In the genomic region with DNA sequence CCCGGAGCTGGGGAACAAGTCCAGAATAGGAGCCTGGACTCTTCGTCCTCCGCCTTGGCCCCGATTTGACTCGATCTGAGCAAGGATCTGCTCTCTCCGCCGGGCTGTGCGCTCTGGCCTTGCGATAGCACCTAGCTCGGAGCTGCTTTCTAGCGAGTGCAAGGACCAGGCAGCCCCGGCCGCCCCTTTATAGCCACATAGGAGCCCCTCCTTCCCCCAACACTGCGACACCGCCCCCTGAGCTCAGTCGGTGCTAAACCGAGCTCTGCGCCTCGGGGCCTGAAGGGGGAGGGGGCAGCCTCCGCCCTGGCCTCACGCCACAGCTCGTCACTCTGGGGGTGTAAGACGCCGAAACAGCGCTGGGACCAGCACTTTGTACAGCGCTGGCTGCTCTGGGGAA, we compare ENCODE assay signal across 8 mouse cellular contexts. TPM values are rescaled to one million over a fixed set of nuclear protein-coding genes. Genes with fewer than 3 reads are reported as not detected.
DNase-seq lines count a peak whose midpoint lies in the region; ATAC-seq and TF ChIP-seq lines count a peak whose summit lies in the region.

A gene (minus strand): TSS at position 160 of the 400 bp plus-strand sequence.

- 0% methylated on average over 21 of the region's 26 CpGs for WGBS in forebrain, embryonic 16.5 days
- under 1% methylated on average over 26 of the region's 26 CpGs for WGBS in heart, postnatal 0 days
- WGBS in liver, embryonic 13.5 days (ENCODE audit: insufficient replicate concordance): under 1% methylated on average over 26 of the region's 26 CpGs
- WGBS in neural tube, embryonic 14.5 days: under 1% methylated on average over 26 of the region's 26 CpGs

- no peaks in the 10 kb centered on the region for H3K9me3 ChIP-seq in forebrain, embryonic 16.5 days (ENCODE audit: control insufficient read depth, low read length)
- no peaks in the 10 kb centered on the region for H3K9me3 ChIP-seq in heart, postnatal 0 days (replicated peaks; ENCODE audit: control insufficient read depth, low read length)
- H3K9me3 ChIP-seq in liver, embryonic 13.5 days (replicated peaks): no peaks in the 10 kb centered on the region
- H3K9me3 ChIP-seq in neural tube, embryonic 14.5 days (ENCODE audit: control insufficient read depth, low read length): no peaks in the 10 kb centered on the region

- H3K36me3 ChIP-seq in forebrain, embryonic 16.5 days (ENCODE audit: control insufficient read depth, insufficient read depth): no peaks in the 10 kb centered on the region
- peaks cover 24% of the 10 kb centered on the region for H3K36me3 ChIP-seq in heart, postnatal 0 days (replicated peaks; ENCODE audit: control insufficient read depth, insufficient read depth, low read length)
- H3K36me3 ChIP-seq in liver, embryonic 13.5 days: no peaks in the 10 kb centered on the region
- no peaks in the 10 kb centered on the region for H3K36me3 ChIP-seq in neural tube, embryonic 14.5 days (ENCODE audit: control insufficient read depth, insufficient read depth, low read length)

- TF ChIP-seq EP300 in heart, postnatal 0 days (IDR thresholded peaks at IDR 0.05; ENCODE audit: low read depth): no peak; the same call in 1 of the 2 replicates

- H3K4me3 ChIP-seq in forebrain, embryonic 16.5 days (replicated peaks; ENCODE audit: low read length): peak within 1 kb of the TSS; percentile 62
- H3K4me3 ChIP-seq in heart, postnatal 0 days (ENCODE audit: low read depth, low read length): peak within 1 kb of the TSS; percentile 72
- H3K4me3 ChIP-seq in liver, embryonic 13.5 days (replicated peaks): peak within 1 kb of the TSS; percentile 57
- peak within 1 kb of the TSS; percentile 58 for H3K4me3 ChIP-seq in neural tube, embryonic 14.5 days (ENCODE audit: low read depth, low read length)

- H3K4me2 ChIP-seq in forebrain, embryonic 16.5 days (ENCODE audit: low read length): peak within 1 kb of the TSS; percentile 85
- peak within 1 kb of the TSS; percentile 84 for H3K4me2 ChIP-seq in heart, postnatal 0 days (ENCODE audit: low read depth, low read length)
- H3K4me2 ChIP-seq in liver, embryonic 13.5 days: peak within 1 kb of the TSS; percentile 66
- peak within 1 kb of the TSS; percentile 99 for H3K4me2 ChIP-seq in neural tube, embryonic 14.5 days (ENCODE audit: low read depth, low read length)

- ATAC-seq in forebrain, embryonic 16.5 days: peak; percentile 77
- peak; percentile 82 for ATAC-seq in heart, postnatal 0 days (ENCODE audit: insufficient read depth, low read depth)
- peak; percentile 63 for ATAC-seq in liver, embryonic 13.5 days (ENCODE audit: low read depth)
- ATAC-seq in neural tube, embryonic 14.5 days (ENCODE audit: low read depth): peak; percentile 75

- peak; percentile 38 for TF ChIP-seq CTCF in heart, postnatal 0 days (IDR thresholded peaks at IDR 0.05; ENCODE audit: low read depth)

- H3K27me3 ChIP-seq in forebrain, embryonic 16.5 days (replicated peaks; ENCODE audit: control insufficient read depth, insufficient read depth, low read length): no peaks in the 10 kb centered on the region; the same call in 1 of the 2 replicates
- no peaks in the 10 kb centered on the region for H3K27me3 ChIP-seq in heart, postnatal 0 days (ENCODE audit: control insufficient read depth, insufficient read depth, low read length)
- peaks cover 44% of the 10 kb centered on the region for H3K27me3 ChIP-seq in liver, embryonic 13.5 days
- peaks cover 3% of the 10 kb centered on the region; the same call in 1 of the 2 replicates for H3K27me3 ChIP-seq in neural tube, embryonic 14.5 days (ENCODE audit: control insufficient read depth, insufficient read depth, low read length)

- H3K9ac ChIP-seq in forebrain, embryonic 16.5 days (replicated peaks; ENCODE audit: low read depth, low read length): peak within 1 kb of the TSS; percentile 68
- peak within 1 kb of the TSS; percentile 91 for H3K9ac ChIP-seq in heart, postnatal 0 days (replicated peaks; ENCODE audit: low read depth, low read length)
- peak within 1 kb of the TSS; percentile 61 for H3K9ac ChIP-seq in liver, embryonic 13.5 days
- H3K9ac ChIP-seq in neural tube, embryonic 14.5 days (replicated peaks; ENCODE audit: low read depth, low read length): peak within 1 kb of the TSS; percentile 61

- H3K27ac ChIP-seq in forebrain, embryonic 16.5 days (ENCODE audit: low read length): peak within 1 kb of the TSS; percentile 34
- H3K27ac ChIP-seq in heart, postnatal 0 days (ENCODE audit: low read depth): peak within 1 kb of the TSS; percentile 98
- peak within 1 kb of the TSS; percentile 58 for H3K27ac ChIP-seq in liver, embryonic 13.5 days
- H3K27ac ChIP-seq in neural tube, embryonic 14.5 days (ENCODE audit: low read depth, low read length): peak within 1 kb of the TSS; percentile 45

- DNase-seq in ES-CJ7 (ENCODE audit: low read depth, low spot score): peak; percentile 58
- peak; percentile 36 for DNase-seq in cerebellum, adult 11 months
- DNase-seq in heart, postnatal 0 days (ENCODE audit: low spot score): peak; percentile 95
- DNase-seq in kidney, postnatal 36 days: peak; percentile 93 to 94
- peak; percentile 18 for DNase-seq in liver, embryonic 13.5 days
- DNase-seq in urinary bladder, postnatal 4 days (ENCODE audit: low spot score in 2 of 2): peak; percentile 93 to 94

- H3K4me1 ChIP-seq in forebrain, embryonic 16.5 days (replicated peaks; ENCODE audit: control insufficient read depth, insufficient read depth, low read length): peaks cover 29% of the 10 kb centered on the region
- H3K4me1 ChIP-seq in heart, postnatal 0 days (ENCODE audit: control insufficient read depth, insufficient read depth): peaks cover 12% of the 10 kb centered on the region
- H3K4me1 ChIP-seq in liver, embryonic 13.5 days (replicated peaks): 0 out of 2 replicates have a peak, but pooled peaks cover 4% of the 10 kb centered on the region
- peaks cover 6% of the 10 kb centered on the region; the same call in 1 of the 2 replicates for H3K4me1 ChIP-seq in neural tube, embryonic 14.5 days (ENCODE audit: control insufficient read depth, insufficient read depth, low read length)

RNA-seq across cellular contexts. Expression of the gene that starts here (rescaled TPM):
- polyA plus RNA-seq in forebrain, embryonic 16.5 days (2015; fragmentation: Nextera tagmentation; extraction: Ambion mirVana): 10.1 and 11.3 TPM in 2 replicates
- 93.8 and 100 TPM in 2 replicates for total RNA-seq in heart, postnatal 0 days (2014; rRNA removed; ENCODE audit: low replicate concordance)
- polyA plus RNA-seq in heart, postnatal 0 days (2015; fragmentation: Nextera tagmentation; extraction: Ambion mirVana): 19.9 TPM in 2 replicates
- polyA plus RNA-seq in liver, embryonic 13.5 days (2015; fragmentation: Nextera tagmentation; extraction: Ambion mirVana): 6.3 and 8.3 TPM in 2 replicates
- 2.8 and 9.2 TPM in 2 replicates for polyA plus RNA-seq in neural tube, embryonic 14.5 days (2014; fragmentation: Nextera tagmentation; extraction: Ambion mirVana)

Comparison
In these comparisons a context has a peak if more than half of its experiments do, and no peak if none do; other contexts are left out.
1. Peak in every context shown above with its lines: DNase-seq, ATAC-seq, H3K4me3 ChIP-seq and H3K27ac ChIP-seq.
2. DNase-seq: peak in every context shown above with its lines; median percentile 95 in heart, postnatal 0 days; 94 in kidney, postnatal 36 days; 94 in urinary bladder, postnatal 4 days; 58 in ES-CJ7; 36 in cerebellum, adult 11 months; 18 in liver, embryonic 13.5 days.
3. H3K27ac ChIP-seq: peak in every context shown above with its lines; median percentile 98 in heart, postnatal 0 days; 58 in liver, embryonic 13.5 days; 45 in neural tube, embryonic 14.5 days; 34 in forebrain, embryonic 16.5 days.